Mouse (Mus musculus) heart, embryonic 16.5 days (tissue): ENCODE results near the gene Il12rb1. TPM values are rescaled to one million over a fixed set of nuclear protein-coding genes. Genes with fewer than 3 reads are reported as not detected.

Experiments
- ATAC-seq: fragments of 200-750 bp; cut with Nextera tagmentation; replicated peaks from 2 replicates; pipeline ENCODE4 v1.8.0; 2017; ENCODE audit warnings: moderate number of reproducible peaks; ENCODE audit not compliant: insufficient read depth, low FRiP score; ENCODE audit errors: extremely low read depth
- H3K27ac ChIP-seq: fragments of 300-500 bp; sonication (generic); 2 replicates; pipeline ENCODE4 v1.5.1; 2014; ENCODE audit warnings: mild to moderate bottlenecking, low read length, control low read depth, moderate library complexity
- H3K27me3 ChIP-seq: fragments of 300-500 bp; sonication (generic); 2 replicates; pipeline ENCODE4 v1.6.1; 2014; ENCODE audit warnings: low read length, mixed read lengths; ENCODE audit not compliant: control insufficient read depth, insufficient read depth
- H3K36me3 ChIP-seq: fragments of 300-500 bp; sonication (generic); 2 replicates; pipeline ENCODE4 v1.6.1; 2014; ENCODE audit not compliant: control insufficient read depth, insufficient read depth
- H3K4me1 ChIP-seq: fragments of 300-500 bp; sonication (generic); 2 replicates; pipeline ENCODE4 v1.6.1; 2014; ENCODE audit warnings: low read length, mixed read lengths; ENCODE audit not compliant: control insufficient read depth, insufficient read depth
- H3K4me2 ChIP-seq: fragments of 300-500 bp; sonication (generic); 2 replicates; pipeline ENCODE4 v1.6.1; 2014; ENCODE audit warnings: low read depth, mild to moderate bottlenecking, control low read depth, low read length
- H3K4me3 ChIP-seq: fragments of 300-500 bp; sonication (generic); 2 replicates; pipeline ENCODE4 v1.5.1; 2014; ENCODE audit warnings: mild to moderate bottlenecking, control low read depth, low read length
- H3K9ac ChIP-seq: fragments of 300-500 bp; sonication (generic); 2 replicates; pipeline ENCODE4 v1.6.1; 2014; ENCODE audit warnings: low read length, control low read depth
- H3K9me3 ChIP-seq: fragments of 300-500 bp; sonication (generic); replicated peaks from 2 replicates; pipeline ENCODE4 v1.6.1; 2016; ENCODE audit warnings: low read length; ENCODE audit not compliant: control insufficient read depth
- WGBS: fragments of 180-500 bp; shearing (Covaris S2); extraction: QIAGEN DNeasy Blood & Tissue Kit; methylation state at CpG from one replicate; pipeline ENCODE4 v1.1.7; 2014; 5-methylcytosine and 5-hydroxymethylcytosine counted together
- polyA plus RNA-seq: library from polyadenylated mRNA; unstranded; fragments of >200 nt; fragmentation: Nextera tagmentation; extraction: Ambion mirVana; gene quantifications from 2 replicates; pipeline ENCODE4 v1.2.1, GENCODE M21; 2015

The Il12rb1 gene
- polyA plus RNA-seq, 1 experiment from 2014 or later = 1.6 TPM

- peaks cover 37% of the 10 kb centered on the region for H3K27me3 ChIP-seq
- H3K27ac ChIP-seq = no peak overlapping the region
- H3K4me3 ChIP-seq = no peak overlapping the region
- H3K9ac ChIP-seq = no peak overlapping the region
- H3K4me2 ChIP-seq = no peak overlapping the region
- H3K36me3 ChIP-seq = no peaks in the 10 kb centered on the region
- peaks cover 14% of the 10 kb centered on the region for H3K4me1 ChIP-seq
- H3K9me3 ChIP-seq = no peaks in the 10 kb centered on the region
- 66% methylated on average over 11 of the region's 11 CpGs for WGBS
- no peak for ATAC-seq
These were observed 5.3 kb upstream of the Il12rb1 start for GRCm38 (mm10) chr8:70802786-70803510.

- Histone ChIP-seq H3K4me2 (peak overlapping the region; percentile 87), H3K9ac (peak overlapping the region; percentile 61), H3K9me3 (no peaks in the 10 kb centered on the region), H3K27ac (no peak overlapping the region), H3K36me3 (no peaks in the 10 kb centered on the region), H3K27me3 (peaks cover 28% of the 10 kb centered on the region), H3K4me3 (peak overlapping the region; percentile 54), H3K4me1 (peaks cover 11% of the 10 kb centered on the region)
- 2% methylated on average over 46 of the region's 47 CpGs for whole genome bisulfite sequencing
- 0 out of 2 replicates have a peak, but pooled peaks have one; percentile 11 for ATAC-seq
These were observed 4.3 kb upstream of the Il12rb1 start for GRCm38 (mm10) chr8:70803761-70804480.

GRCm38 (mm10) chr8:70804481-70805206 lies 3.6 kb upstream of the Il12rb1 start, which contains the start of gene Mast3:
Gene Mast3, minus strand, starts transcription at chr8:70805054.
- Histone ChIP-seq H3K36me3 (no peaks in the 10 kb centered on the region), H3K4me3 (peak within 1 kb of the TSS; percentile 54), H3K9ac (peak within 1 kb of the TSS; percentile 61), H3K27ac (no peak within 1 kb of the TSS), H3K9me3 (no peaks in the 10 kb centered on the region), H3K27me3 (peaks cover 21% of the 10 kb centered on the region), H3K4me2 (peak within 1 kb of the TSS; percentile 87), H3K4me1 (peaks cover 11% of the 10 kb centered on the region)
- peak; percentile 83 for ATAC-seq
- WGBS = 1% methylated on average over 45 of the region's 45 CpGs

GRCm38 (mm10) chr8:70806541-70806940 lies 1.7 kb upstream of the Il12rb1 start:
- no peaks in the 10 kb centered on the region for H3K36me3 ChIP-seq
- WGBS = 56% methylated on average over 4 of the region's 4 CpGs
- H3K27me3 ChIP-seq = peaks cover 10% of the 10 kb centered on the region
- H3K4me3 ChIP-seq = no peak overlapping the region
- ATAC-seq = no peak
- H3K9ac ChIP-seq = no peak overlapping the region
- no peak overlapping the region for H3K4me2 ChIP-seq
- H3K9me3 ChIP-seq = no peaks in the 10 kb centered on the region
- peaks cover 11% of the 10 kb centered on the region for H3K4me1 ChIP-seq
- no peak overlapping the region for H3K27ac ChIP-seq

- no peak overlapping the region for H3K4me3 ChIP-seq
- H3K4me2 ChIP-seq = no peak overlapping the region
- H3K27me3 ChIP-seq = peaks cover 9% of the 10 kb centered on the region; the same call in 1 of the 2 replicates
- H3K36me3 ChIP-seq = no peaks in the 10 kb centered on the region
- peaks cover 11% of the 10 kb centered on the region for H3K4me1 ChIP-seq
- no peak overlapping the region for H3K27ac ChIP-seq
- ATAC-seq = no peak
- WGBS = 39% methylated on average over 1 of the region's 1 CpGs
- no peak overlapping the region for H3K9ac ChIP-seq
- no peaks in the 10 kb centered on the region for H3K9me3 ChIP-seq
These were observed 945 bp upstream of the Il12rb1 start for GRCm38 (mm10) chr8:70807304-70807703.

GRCm38 (mm10) chr8:70808955-70809701 lies 879 bp downstream of the Il12rb1 start:
- Histone ChIP-seq H3K9ac (no peak overlapping the region; the same call in 1 of the 2 replicates), H3K4me1 (peaks cover 6% of the 10 kb centered on the region), H3K27me3 (peaks cover 7% of the 10 kb centered on the region; the same call in 1 of the 2 replicates), H3K9me3 (no peaks in the 10 kb centered on the region), H3K4me2 (0 out of 2 replicates have a peak overlapping the region, but pooled peaks have one; percentile 4), H3K36me3 (no peaks in the 10 kb centered on the region), H3K27ac (no peak overlapping the region), H3K4me3 (no peak overlapping the region)
- ATAC-seq = no peak
- WGBS = 68% methylated on average over 8 of the region's 8 CpGs

GRCm38 (mm10) chr8:70810962-70811680 lies 2.9 kb downstream of the Il12rb1 start:
- Histone ChIP-seq H3K36me3 (no peaks in the 10 kb centered on the region), H3K4me1 (no peaks in the 10 kb centered on the region), H3K27ac (no peak overlapping the region), H3K4me2 (no peak overlapping the region), H3K9me3 (no peaks in the 10 kb centered on the region), H3K4me3 (no peak overlapping the region), H3K9ac (no peak overlapping the region), H3K27me3 (peaks cover 8% of the 10 kb centered on the region)
- WGBS = 67% methylated on average over 20 of the region's 20 CpGs
- no peak; the same call in 1 of the 2 replicates for ATAC-seq

GRCm38 (mm10) chr8:70812055-70812454 lies 3.8 kb downstream of the Il12rb1 start:
- Histone ChIP-seq H3K4me3 (no peak overlapping the region), H3K9ac (no peak overlapping the region), H3K27me3 (peaks cover 14% of the 10 kb centered on the region), H3K27ac (no peak overlapping the region), H3K4me1 (0 out of 2 replicates have a peak, but pooled peaks cover 3% of the 10 kb centered on the region), H3K4me2 (no peak overlapping the region), H3K9me3 (no peaks in the 10 kb centered on the region), H3K36me3 (no peaks in the 10 kb centered on the region)
- no peak for ATAC-seq
- WGBS = 46% methylated on average over 4 of the region's 4 CpGs
